Mouse (Mus musculus): Measurements from ENCODE around the gene Cdk17. TPM values are rescaled to one million over a fixed set of nuclear protein-coding genes. Genes with fewer than 3 reads are reported as not detected.

Gene Cdk17
- polyA plus RNA-seq, 1 experiment: 4.3 TPM

- Histone ChIP-seq H3K4me1 (ENCODE audit: control insufficient read depth, insufficient read depth, insufficient read length, low read length) (peaks cover 1% of the 10 kb centered on the region; the same call in 1 of the 2 replicates), H3K36me3 (ENCODE audit: control insufficient read depth, insufficient read depth, low read length) (no peaks in the 10 kb centered on the region), H3K27me3 (ENCODE audit: control insufficient read depth, insufficient read depth, low read length) (no peaks in the 10 kb centered on the region), H3K27ac (ENCODE audit: insufficient read depth, low read depth, low read length) (no peak overlapping the region), H3K4me3 (ENCODE audit: low read depth, low read length) (no peak overlapping the region)
- WGBS: 86% methylated on average over 3 of the region's 3 CpGs
- TF ChIP-seq CTCF (IDR thresholded peaks at IDR 0.05; ENCODE audit: extremely low read depth, insufficient read length, insufficient replicate concordance, low read depth, low read length): no peak
Observed at GRCm38 (mm10) chr10:93268339-93268738, 107.7 kb downstream of the Cdk17 start.

GRCm38 (mm10) chr10:93269744-93270143, 109.1 kb downstream of the Cdk17 start:
- TF ChIP-seq CTCF (IDR thresholded peaks at IDR 0.05; ENCODE audit: extremely low read depth, insufficient read length, insufficient replicate concordance, low read depth, low read length) (no peak), POLR2A (IDR thresholded peaks at IDR 0.05; ENCODE audit: low read depth, low read length) (no peak)
- Histone ChIP-seq H3K4me3 (ENCODE audit: low read depth, low read length) (no peak overlapping the region), H3K4me1 (ENCODE audit: control insufficient read depth, insufficient read depth, insufficient read length, low read length) (peaks cover 9% of the 10 kb centered on the region; the same call in 1 of the 2 replicates), H3K27me3 (ENCODE audit: control insufficient read depth, insufficient read depth, low read length) (no peaks in the 10 kb centered on the region), H3K27ac (ENCODE audit: insufficient read depth, low read depth, low read length) (no peak overlapping the region), H3K36me3 (ENCODE audit: control insufficient read depth, insufficient read depth, low read length) (no peaks in the 10 kb centered on the region)
- 61% methylated on average over 4 of the region's 4 CpGs for WGBS

GRCm38 (mm10) chr10:93270889-93271460, 110.3 kb downstream of the Cdk17 start:
- 82% methylated on average over 6 of the region's 6 CpGs for WGBS
- no peaks in the 10 kb centered on the region for H3K27me3 ChIP-seq (ENCODE audit: control insufficient read depth, insufficient read depth, low read length)
- H3K4me3 ChIP-seq (ENCODE audit: low read depth, low read length): no peak overlapping the region
- H3K36me3 ChIP-seq (ENCODE audit: control insufficient read depth, insufficient read depth, low read length): no peaks in the 10 kb centered on the region
- H3K4me1 ChIP-seq (ENCODE audit: control insufficient read depth, insufficient read depth, insufficient read length, low read length): peaks cover 21% of the 10 kb centered on the region
- no peak overlapping the region for H3K27ac ChIP-seq (ENCODE audit: insufficient read depth, low read depth, low read length)
- no peak for TF ChIP-seq CTCF (IDR thresholded peaks at IDR 0.05; ENCODE audit: extremely low read depth, insufficient read length, insufficient replicate concordance, low read depth, low read length)
- no peak for TF ChIP-seq POLR2A (IDR thresholded peaks at IDR 0.05; ENCODE audit: low read depth, low read length)

- H3K27ac ChIP-seq (ENCODE audit: insufficient read depth, low read depth, low read length): peak overlapping the region; percentile 14; the same call in 1 of the 2 replicates
- no peak overlapping the region for H3K4me3 ChIP-seq (ENCODE audit: low read depth, low read length)
- 72% methylated on average over 7 of the region's 7 CpGs for WGBS
Observed at GRCm38 (mm10) chr10:93271831-93272230, 111.2 kb downstream of the Cdk17 start.

DNA sequence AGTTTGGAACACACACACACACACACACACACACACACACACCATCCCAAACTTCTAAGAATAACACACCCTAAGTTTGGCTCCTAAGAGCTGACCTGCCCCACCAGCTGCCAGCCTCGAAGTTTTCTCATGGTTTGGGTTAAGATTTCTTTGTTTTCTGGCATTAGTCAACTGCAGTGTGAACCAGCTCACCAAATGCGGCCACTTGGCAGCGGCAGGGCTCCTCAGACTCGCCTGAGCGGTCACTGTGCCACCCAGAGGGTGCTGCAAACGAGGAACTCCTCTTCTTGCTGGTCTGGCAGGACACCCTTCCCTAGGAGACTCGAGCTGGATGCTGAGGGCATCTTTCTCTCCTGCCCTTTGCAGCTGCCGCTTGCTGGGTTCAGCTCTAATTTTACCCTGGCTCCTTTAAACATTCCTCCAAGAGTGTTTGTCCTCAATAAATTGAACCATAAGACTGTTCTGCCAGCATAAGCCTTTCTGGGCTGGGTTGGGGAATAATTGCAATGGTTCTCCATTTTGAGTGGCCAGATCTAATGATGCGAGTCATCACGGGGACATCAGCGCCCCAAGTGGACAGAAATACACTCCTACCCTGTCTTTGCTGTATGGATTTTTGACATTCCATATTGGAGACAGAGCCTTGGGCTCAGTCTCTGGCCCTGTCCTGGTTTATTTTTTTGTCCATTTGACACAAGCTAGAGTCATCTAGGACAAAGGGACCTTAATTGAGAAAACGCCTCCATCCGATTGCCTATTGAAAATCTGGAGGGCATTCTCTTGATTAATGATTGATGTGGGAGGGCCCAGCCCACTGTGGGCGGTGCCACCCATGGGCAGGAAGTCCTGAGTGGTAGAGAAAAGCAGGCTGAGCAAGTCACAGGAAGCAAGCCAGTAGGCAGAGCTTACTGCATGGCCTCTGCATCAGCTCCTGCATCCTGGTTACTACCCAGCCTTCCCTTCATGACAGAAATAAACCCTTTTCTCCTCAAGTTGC, 112.6 kb downstream of the Cdk17 start:
- no peak overlapping the region for H3K4me3 ChIP-seq (ENCODE audit: low read depth, low read length)
- H3K27me3 ChIP-seq (ENCODE audit: control insufficient read depth, insufficient read depth, low read length): no peaks in the 10 kb centered on the region
- no peak overlapping the region for H3K27ac ChIP-seq (ENCODE audit: insufficient read depth, low read depth, low read length)
- 60% methylated on average over 14 of the region's 14 CpGs for WGBS
- H3K4me1 ChIP-seq (ENCODE audit: control insufficient read depth, insufficient read depth, insufficient read length, low read length): peaks cover 23% of the 10 kb centered on the region
- TF ChIP-seq POLR2A (IDR thresholded peaks at IDR 0.05; ENCODE audit: low read depth, low read length) (no peak), CTCF (IDR thresholded peaks at IDR 0.05; ENCODE audit: extremely low read depth, insufficient read length, insufficient replicate concordance, low read depth, low read length) (no peak)
- H3K36me3 ChIP-seq (ENCODE audit: control insufficient read depth, insufficient read depth, low read length): no peaks in the 10 kb centered on the region

More at GRCm38 (mm10) chr10:93271831-93272230, 111.2 kb downstream of the Cdk17 start:
- TF ChIP-seq POLR2A (IDR thresholded peaks at IDR 0.05; ENCODE audit: low read depth, low read length) (no peak), CTCF (IDR thresholded peaks at IDR 0.05; ENCODE audit: extremely low read depth, insufficient read length, insufficient replicate concordance, low read depth, low read length) (no peak)
- Histone ChIP-seq H3K4me1 (ENCODE audit: control insufficient read depth, insufficient read depth, insufficient read length, low read length) (peaks cover 23% of the 10 kb centered on the region), H3K36me3 (ENCODE audit: control insufficient read depth, insufficient read depth, low read length) (no peaks in the 10 kb centered on the region), H3K27me3 (ENCODE audit: control insufficient read depth, insufficient read depth, low read length) (no peaks in the 10 kb centered on the region)

DNA sequence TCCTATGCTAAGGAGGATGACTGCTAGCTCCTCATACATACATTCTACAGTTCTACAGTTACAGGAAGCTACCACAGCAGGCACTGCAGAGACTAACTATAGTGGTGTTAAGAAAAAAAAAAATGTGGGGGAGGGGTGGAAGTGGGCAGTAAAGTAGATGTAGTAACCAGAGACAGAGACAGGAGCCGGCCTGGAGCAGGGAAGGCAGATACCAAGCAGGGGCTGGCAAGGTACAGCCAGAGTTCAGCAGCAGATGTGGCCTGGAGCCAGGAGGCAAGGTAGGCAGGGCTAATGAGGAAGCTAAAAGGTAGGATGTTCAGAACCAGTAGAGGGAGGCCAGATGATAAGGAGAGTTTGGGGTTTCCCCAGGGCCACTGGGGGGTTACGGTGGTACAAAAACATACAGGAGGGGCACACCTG, 113.6 kb downstream of the Cdk17 start:
- peaks cover 23% of the 10 kb centered on the region for H3K4me1 ChIP-seq (ENCODE audit: control insufficient read depth, insufficient read depth, insufficient read length, low read length)
- peak overlapping the region; percentile 60; the same call in 1 of the 2 replicates for H3K27ac ChIP-seq (ENCODE audit: insufficient read depth, low read depth, low read length)
- H3K4me3 ChIP-seq (ENCODE audit: low read depth, low read length): no peak overlapping the region
- no peak for TF ChIP-seq CTCF (IDR thresholded peaks at IDR 0.05; ENCODE audit: extremely low read depth, insufficient read length, insufficient replicate concordance, low read depth, low read length)
- no peak for TF ChIP-seq POLR2A (IDR thresholded peaks at IDR 0.05; ENCODE audit: low read depth, low read length)
- WGBS: 14% methylated on average over 2 of the region's 2 CpGs
- no peaks in the 10 kb centered on the region for H3K36me3 ChIP-seq (ENCODE audit: control insufficient read depth, insufficient read depth, low read length)
- H3K27me3 ChIP-seq (ENCODE audit: control insufficient read depth, insufficient read depth, low read length): no peaks in the 10 kb centered on the region

Measured in small intestine, adult 2 months (tissue).